Mouse (Mus musculus) liver, adult 2 months (tissue): ENCODE data around the gene Gm47189. TPM values are rescaled to one million over a fixed set of nuclear protein-coding genes. Genes with fewer than 3 reads are reported as not detected.
"Not testable (repeated sequence)": the region's sequence is repeated elsewhere in the genome, so short reads cannot be mapped to it uniquely, and the experiment has no call there.

Experiments used
- DNase-seq: peaks from one replicate; pipeline ENCODE4 v3.0.0-alpha.2; 2011; ENCODE audit warnings: low read depth, low spot score; ENCODE audit errors: extremely low read depth
- H3K27ac ChIP-seq: fragments of 200-500 bp; replicated peaks from 2 replicates; pipeline ENCODE4 v1.5.1; 2012; ENCODE audit warnings: low read depth, mild to moderate bottlenecking, control low read depth, inconsistent platforms, low read length; ENCODE audit not compliant: insufficient read depth
- H3K27me3 ChIP-seq: fragments of 200-500 bp; 2 replicates; pipeline ENCODE4 v1.6.1; 2012; ENCODE audit warnings: mild to moderate bottlenecking, moderate library complexity, low read length, inconsistent platforms; ENCODE audit not compliant: control insufficient read depth, insufficient read depth
- H3K36me3 ChIP-seq: fragments of 200-500 bp; 2 replicates; pipeline ENCODE4 v1.6.1; 2012; ENCODE audit warnings: low read length, inconsistent platforms; ENCODE audit not compliant: control insufficient read depth, insufficient read depth
- H3K4me1 ChIP-seq: fragments of 200-500 bp; 2 replicates; pipeline ENCODE4 v1.6.1; 2011; ENCODE audit warnings: low read length; ENCODE audit not compliant: control insufficient read depth, insufficient read depth
- H3K4me3 ChIP-seq: fragments of 200-500 bp; 2 replicates; pipeline ENCODE4 v1.5.1; 2011; ENCODE audit warnings: low read depth, mild to moderate bottlenecking, control low read depth, low read length, moderate library complexity; ENCODE audit not compliant: insufficient read depth
- H3K79me2 ChIP-seq: fragments of 200-500 bp; 2 replicates; pipeline ENCODE4 v1.6.1; 2012; ENCODE audit warnings: inconsistent platforms, mild to moderate bottlenecking, low read length, moderate library complexity; ENCODE audit not compliant: control insufficient read depth, insufficient read depth
- H3K9ac ChIP-seq: fragments of 200-500 bp; 2 replicates; pipeline ENCODE4 v1.6.1; 2012; ENCODE audit warnings: low read depth, mild to moderate bottlenecking, control low read depth, inconsistent platforms, low read length
- WGBS: fragments of 180-500 bp; shearing (Covaris S2); methylation state at CpG from one replicate; pipeline ENCODE4 v1.1.7; 2018; 5-methylcytosine and 5-hydroxymethylcytosine counted together
- polyA plus RNA-seq: library from polyadenylated mRNA; depleted of rRNA; stranded (reverse); fragments of >200 nt; gene quantifications from 2 replicates; pipeline ENCODE4 v1.2.3, GENCODE M21; 2012; rRNA removed
- total RNA-seq: library from RNA; depleted of rRNA; stranded (reverse); fragments of >200 nt; gene quantifications from 2 replicates; pipeline ENCODE4 v1.2.3, GENCODE M21; 2014; rRNA removed

Gm47189 gene
- total RNA-seq (not detected in 2 replicates), polyA plus RNA-seq (not detected in 2 replicates)

GRCm38 (mm10) chr14:41772341-41772740 lies at the start of gene Gm47189:
Gene Gm47189, minus strand, starts transcription at chr14:41772441.
- not testable (repeated sequence) for H3K27me3 ChIP-seq, H3K4me3 ChIP-seq, H3K4me1 ChIP-seq, DNase-seq, H3K79me2 ChIP-seq, H3K36me3 ChIP-seq, H3K9ac ChIP-seq, H3K27ac ChIP-seq

GRCm38 (mm10) chr14:41755931-41756330 lies 16.3 kb downstream of the Gm47189 start:
- 88% methylated on average over 2 of the region's 3 CpGs for WGBS
- H3K4me3 ChIP-seq, DNase-seq, H3K79me2 ChIP-seq, H3K27ac ChIP-seq, H3K4me1 ChIP-seq, H3K9ac ChIP-seq, H3K27me3 ChIP-seq, H3K36me3 ChIP-seq: not testable (repeated sequence)

- 71% methylated on average over 1 of the region's 1 CpGs for WGBS
- not testable (repeated sequence) for DNase-seq, H3K4me3 ChIP-seq, H3K9ac ChIP-seq, H3K79me2 ChIP-seq, H3K36me3 ChIP-seq, H3K27me3 ChIP-seq, H3K4me1 ChIP-seq, H3K27ac ChIP-seq
Measured at GRCm38 (mm10) chr14:41750514-41750913, 21.7 kb downstream of the Gm47189 start, which contains the start of gene Gm7929. Gene Gm7929, minus strand, starts transcription at chr14:41750614.

GRCm38 (mm10) chr14:41723437-41723836 lies 48.8 kb downstream of the Gm47189 start:
- H3K4me1 ChIP-seq, DNase-seq, H3K4me3 ChIP-seq, H3K36me3 ChIP-seq, H3K27ac ChIP-seq, H3K79me2 ChIP-seq, H3K9ac ChIP-seq, H3K27me3 ChIP-seq: not testable (repeated sequence)
- 61% methylated on average over 17 of the region's 17 CpGs for WGBS

GRCm38 (mm10) chr14:41717180-41717579 lies 55.1 kb downstream of the Gm47189 start:
- not testable (repeated sequence) for DNase-seq, H3K9ac ChIP-seq, H3K4me3 ChIP-seq, H3K36me3 ChIP-seq, H3K27ac ChIP-seq, H3K4me1 ChIP-seq, H3K79me2 ChIP-seq, H3K27me3 ChIP-seq
- 84% methylated on average over 1 of the region's 1 CpGs for WGBS

Other genes starting within 250 kb of the Gm47189 start
- not detected in 2 replicates for gene Gm7970, start 216.9 kb downstream of the Gm47189 start, total RNA-seq
- not detected in 2 replicates for gene Gm7970, start 216.9 kb downstream of the Gm47189 start, polyA plus RNA-seq
- not detected in 2 replicates for gene 1700049E17Rik2, start 199.2 kb downstream of the Gm47189 start, total RNA-seq
- gene 1700049E17Rik2, start 199.2 kb downstream of the Gm47189 start, polyA plus RNA-seq, result not detected in 2 replicates
- gene Gm3072, start 147.8 kb downstream of the Gm47189 start, total RNA-seq, result not detected in 2 replicates
- not detected in 2 replicates for gene Gm3072, start 147.8 kb downstream of the Gm47189 start, polyA plus RNA-seq
- gene Gm3676, start 126.0 kb downstream of the Gm47189 start, total RNA-seq, result not detected in 2 replicates
- gene Gm3676, start 126.0 kb downstream of the Gm47189 start, polyA plus RNA-seq, result not detected in 2 replicates
- not detected in 2 replicates for gene Gm8068, start 70.6 kb downstream of the Gm47189 start, total RNA-seq
- not detected in 2 replicates for gene Gm8068, start 70.6 kb downstream of the Gm47189 start, polyA plus RNA-seq
- not detected in 2 replicates for gene Gm7929, start 21.8 kb downstream of the Gm47189 start, total RNA-seq
- not detected in 2 replicates for gene Gm7929, start 21.8 kb downstream of the Gm47189 start, polyA plus RNA-seq
- gene Gm7980, start 134.8 kb upstream of the Gm47189 start, total RNA-seq, result not detected in 2 replicates
- not detected in 2 replicates for gene Gm7980, start 134.8 kb upstream of the Gm47189 start, polyA plus RNA-seq
- gene 1700049E17Rik1, start 152.5 kb upstream of the Gm47189 start, total RNA-seq, result not detected in 2 replicates
- not detected in 2 replicates for gene 1700049E17Rik1, start 152.5 kb upstream of the Gm47189 start, polyA plus RNA-seq
- not detected in 2 replicates for gene 1700024B05Rik, start 171.6 kb upstream of the Gm47189 start, total RNA-seq
- not detected in 2 replicates for gene 1700024B05Rik, start 171.6 kb upstream of the Gm47189 start, polyA plus RNA-seq
- gene Gm6401, start 195.5 kb upstream of the Gm47189 start, total RNA-seq, result not detected in 2 replicates
- gene Gm6401, start 195.5 kb upstream of the Gm47189 start, polyA plus RNA-seq, result not detected in 2 replicates
- gene Gm3543, start 210.9 kb upstream of the Gm47189 start, total RNA-seq, result not detected in 2 replicates
- not detected in 2 replicates for gene Gm3543, start 210.9 kb upstream of the Gm47189 start, polyA plus RNA-seq